Mouse (Mus musculus) spleen, adult 12 weeks (tissue): ENCODE results near the gene Limch1.

Experiments
- DNase-seq: peaks from one replicate; pipeline ENCODE4 v3.0.0; 2022; ENCODE audit warnings: low spot score

Gene Limch1

DNA sequence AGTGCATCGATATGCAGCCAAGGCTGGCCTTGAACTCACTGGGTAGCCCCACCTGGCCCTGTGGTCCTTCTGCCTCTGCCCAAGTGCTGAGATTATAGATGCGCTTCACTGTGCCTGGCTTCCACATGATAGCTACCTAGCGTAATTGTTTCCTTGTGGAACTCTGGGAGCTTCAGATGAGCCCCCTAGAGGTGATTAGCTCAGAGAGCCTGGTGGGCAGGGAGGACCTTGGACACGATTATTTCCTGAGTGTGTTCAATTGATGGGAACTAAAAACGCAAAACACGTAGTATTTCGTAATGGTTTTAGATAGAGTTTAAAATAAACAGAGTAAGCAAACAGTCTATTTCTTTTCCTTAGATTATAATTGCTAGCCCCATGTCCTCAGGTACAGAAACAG, 287.0 kb downstream of the Limch1 start:
- no peak for DNase-seq

DNA sequence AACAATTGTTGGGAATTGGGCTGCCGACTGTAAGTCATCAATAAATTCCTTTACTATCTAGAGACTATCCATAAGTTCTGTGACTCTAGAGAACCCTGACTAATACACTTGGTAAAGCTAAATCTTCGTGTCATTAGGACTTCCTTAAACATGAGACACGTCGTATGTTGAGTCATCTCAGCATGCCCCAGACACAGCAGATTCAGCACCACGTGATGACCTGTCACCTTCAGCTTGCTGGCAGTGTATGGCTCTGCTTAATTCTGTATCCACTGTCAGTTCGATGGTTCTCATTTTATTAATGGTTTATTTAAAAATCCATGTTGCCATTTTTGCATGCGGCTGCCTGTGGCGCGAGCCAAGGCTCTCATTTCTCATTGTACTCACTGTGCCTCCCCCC, 298.3 kb downstream of the Limch1 start:
- DNase-seq: no peak

DNA sequence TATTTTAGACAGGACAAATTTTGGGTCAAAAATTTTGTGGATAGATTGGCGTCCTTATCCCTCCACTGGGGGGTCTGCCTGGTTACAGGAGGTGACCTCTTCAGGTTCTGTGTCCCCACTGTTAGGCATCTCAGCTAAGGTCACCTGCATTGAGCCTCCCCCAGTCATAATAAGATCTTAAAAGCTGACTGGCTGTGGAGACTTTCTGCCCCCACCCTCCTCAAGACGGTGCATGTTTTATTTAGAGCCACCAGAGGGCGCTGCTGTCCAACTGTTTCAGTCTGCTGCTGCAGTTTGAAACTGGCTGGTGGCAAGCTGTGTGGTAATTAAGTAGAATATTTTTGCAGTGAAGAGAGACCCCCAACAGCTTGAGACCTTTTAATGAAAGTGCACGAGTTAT, 302.4 kb downstream of the Limch1 start:
- no peak for DNase-seq

DNA sequence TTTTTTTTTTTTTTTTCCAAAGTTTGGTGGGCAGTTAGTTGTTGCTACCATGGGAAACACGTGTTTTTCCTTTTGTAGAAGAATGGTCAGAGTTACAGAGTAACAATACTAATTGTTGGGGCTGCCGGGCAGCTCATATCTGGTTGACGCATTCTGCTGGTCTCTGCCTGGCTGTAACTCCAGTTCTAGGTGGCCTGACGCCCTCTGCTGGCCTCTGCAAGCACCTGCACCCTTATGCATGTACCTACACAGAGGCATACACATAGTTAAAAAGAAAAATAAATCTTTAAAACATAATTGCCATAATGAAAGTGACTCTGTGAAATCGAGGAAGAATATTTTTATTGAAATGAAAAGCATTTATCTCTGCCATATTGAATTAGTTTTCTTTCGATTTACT, 312.2 kb downstream of the Limch1 start:
- no peak for DNase-seq

DNA sequence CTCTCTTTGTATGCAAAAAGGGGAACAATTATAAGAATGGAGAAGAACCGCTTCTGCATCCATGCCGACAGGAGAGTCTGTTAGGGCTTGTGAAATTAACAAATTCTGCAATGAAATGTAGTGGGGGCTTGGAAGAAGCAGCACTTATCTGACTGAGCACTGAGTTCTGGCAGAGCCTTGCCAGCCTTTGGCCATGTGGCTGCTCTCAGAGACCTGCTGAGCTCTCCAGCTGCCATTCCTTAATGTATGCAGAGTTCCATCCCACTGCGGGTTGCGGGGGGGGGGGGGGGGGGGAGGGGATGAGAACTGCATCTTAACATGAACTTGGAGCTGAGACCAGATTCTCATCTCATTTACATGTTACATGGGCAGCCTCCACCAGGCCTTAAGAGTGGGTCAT, 314.9 kb downstream of the Limch1 start:
- no peak for DNase-seq

DNA sequence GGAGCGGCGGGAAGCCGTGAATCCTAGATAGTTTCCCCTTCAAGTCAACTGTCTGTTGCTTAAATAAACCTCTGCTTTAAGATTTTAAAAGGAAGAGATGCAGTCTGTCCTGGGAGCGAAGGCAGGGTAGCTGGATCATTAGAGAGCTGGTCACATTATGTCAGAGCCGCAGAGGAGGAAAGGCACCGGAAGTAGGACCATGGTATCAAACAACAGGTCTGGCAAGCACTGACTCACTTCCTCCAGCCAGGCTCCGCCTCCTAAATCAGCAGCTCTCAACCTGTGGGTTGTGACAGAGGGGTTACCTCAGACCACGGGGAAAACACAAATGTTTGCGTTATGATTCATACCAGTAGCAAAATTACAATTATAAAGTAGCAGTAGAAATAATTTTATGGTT, 318.0 kb downstream of the Limch1 start:
- no peak for DNase-seq

DNA sequence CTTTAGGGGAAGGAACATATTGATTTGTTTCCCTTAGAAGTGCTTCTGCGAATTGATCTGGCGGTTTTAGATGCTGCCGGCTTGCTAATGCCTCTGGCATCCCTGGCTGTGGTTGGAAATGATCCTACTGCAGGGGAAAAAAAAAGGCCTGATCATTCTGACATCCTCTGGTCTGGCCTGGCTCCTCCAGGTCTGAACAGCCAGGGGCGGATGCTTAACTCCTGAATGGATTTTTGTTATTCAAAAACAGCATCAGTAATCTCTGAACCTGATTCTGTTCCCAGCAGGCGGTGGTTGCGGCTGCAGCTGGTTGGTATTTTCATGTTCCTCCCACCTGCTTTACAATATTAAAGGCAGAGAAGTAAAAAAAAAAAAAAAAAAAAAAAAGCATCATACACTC, 337.5 kb downstream of the Limch1 start:
- no peak for DNase-seq

DNA sequence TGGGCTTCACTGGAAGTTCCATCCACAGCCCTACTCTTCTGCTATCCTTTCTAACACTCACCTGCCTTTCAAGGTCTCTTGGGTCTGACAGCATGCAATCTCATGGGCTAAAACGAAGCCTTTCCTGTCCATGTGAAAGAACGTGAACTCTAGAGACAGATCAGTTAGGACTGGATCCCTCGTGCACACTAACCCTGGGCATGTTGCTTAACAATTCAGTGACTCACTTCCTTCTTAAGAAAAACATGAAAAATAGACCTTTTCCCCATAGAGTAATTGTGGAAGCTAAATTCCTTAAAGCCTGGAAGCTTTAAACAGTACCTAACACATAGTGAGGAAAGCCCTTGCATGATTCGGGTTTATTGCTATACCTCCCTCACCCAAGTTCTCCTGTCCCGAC, 345.2 kb downstream of the Limch1 start:
- DNase-seq: no peak

DNA sequence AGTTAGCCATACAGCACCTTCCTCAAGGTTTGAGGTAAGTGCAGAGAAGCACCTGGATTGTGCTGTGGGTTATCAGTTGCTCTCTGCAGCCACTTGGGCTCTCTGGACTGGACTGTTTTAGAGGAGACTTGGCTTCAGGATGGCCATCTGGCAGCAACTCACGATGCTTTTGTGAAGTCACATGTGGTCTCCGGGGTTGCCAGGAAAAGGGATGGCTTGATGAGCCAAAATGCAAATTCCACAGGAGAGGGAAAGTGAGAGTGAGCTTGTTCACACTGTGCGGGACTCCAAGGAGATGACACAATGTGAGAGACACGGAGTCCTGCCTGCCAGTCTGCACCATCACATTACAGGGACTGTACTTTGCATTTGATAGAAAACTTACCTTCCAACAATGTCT, 346.1 kb downstream of the Limch1 start:
- DNase-seq: no peak

DNA sequence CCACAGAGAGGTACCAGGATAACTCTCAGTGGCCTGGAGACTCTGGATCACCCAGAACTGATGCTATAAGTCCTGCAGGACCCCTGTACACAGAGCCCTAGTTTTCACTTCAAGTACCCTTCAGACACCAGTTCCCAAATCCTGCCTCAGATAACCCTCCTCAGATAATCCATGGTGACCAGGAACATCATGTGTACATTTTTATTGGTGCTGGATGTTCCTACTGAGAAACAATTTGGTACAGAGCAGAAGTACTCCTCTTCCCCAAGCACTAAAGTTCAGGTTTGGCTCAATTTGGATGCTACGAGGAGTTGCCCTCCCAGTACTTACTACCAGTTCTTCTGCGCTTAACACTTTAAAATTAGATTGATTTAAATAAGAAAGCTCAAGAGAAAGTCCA, 348.4 kb downstream of the Limch1 start:
- DNase-seq: no peak

DNA sequence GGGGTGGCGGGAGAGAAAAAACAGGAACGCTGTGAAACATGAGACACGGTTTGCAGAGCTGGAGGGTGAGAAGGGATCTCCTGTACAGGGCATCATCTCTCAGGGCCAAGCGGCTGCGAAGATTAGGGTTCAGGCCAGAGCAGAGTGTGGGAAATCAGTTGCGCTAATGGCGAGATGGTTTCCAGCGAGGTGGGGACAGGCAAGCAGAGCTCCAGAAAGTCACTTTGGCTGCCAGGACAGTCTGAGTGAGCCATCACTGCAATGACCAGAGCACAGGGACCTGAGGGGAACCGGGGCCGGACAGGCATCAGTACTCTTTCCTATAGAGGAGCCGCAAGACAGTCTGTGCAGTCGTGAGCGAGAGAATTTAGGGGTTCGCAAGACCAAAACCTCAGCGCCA, 349.5 kb downstream of the Limch1 start:
- DNase-seq: no peak

DNA sequence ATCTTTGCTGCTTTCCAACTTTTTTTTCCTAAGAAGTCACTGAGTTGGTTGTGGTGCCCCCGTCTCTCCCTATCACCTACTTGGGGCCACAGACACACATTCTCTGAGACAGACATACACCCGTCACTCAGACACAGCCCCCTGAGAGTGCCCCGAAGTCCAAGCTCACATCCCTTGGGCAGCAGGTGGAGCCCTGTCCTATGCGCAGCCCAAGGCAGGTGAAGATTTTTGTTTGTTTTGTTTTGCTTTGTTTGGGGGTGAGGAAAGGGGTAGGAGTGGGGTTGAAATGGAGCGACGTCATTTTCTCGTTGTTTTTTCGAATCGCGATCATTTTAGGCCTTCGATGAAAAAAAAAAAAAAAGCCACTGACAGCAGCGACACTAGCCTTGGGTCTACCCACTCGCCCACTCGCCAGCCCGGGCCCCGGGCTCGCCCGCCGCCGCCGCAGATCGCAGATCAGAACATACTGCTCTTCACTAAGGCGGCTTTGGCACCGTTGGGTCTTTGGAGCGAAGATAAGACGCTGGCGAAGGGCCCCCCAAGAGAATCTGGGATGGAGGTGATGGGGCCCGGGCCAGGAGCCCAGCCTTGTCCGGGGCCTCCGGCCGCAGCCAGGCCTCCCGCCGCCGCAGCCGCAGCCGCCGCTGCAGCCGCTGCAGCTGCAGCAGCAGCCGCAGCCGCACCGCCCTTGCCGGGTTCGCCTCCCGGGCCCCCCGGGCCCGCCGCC, 350.2 kb downstream of the Limch1 start:
- no peak for DNase-seq

DNA sequence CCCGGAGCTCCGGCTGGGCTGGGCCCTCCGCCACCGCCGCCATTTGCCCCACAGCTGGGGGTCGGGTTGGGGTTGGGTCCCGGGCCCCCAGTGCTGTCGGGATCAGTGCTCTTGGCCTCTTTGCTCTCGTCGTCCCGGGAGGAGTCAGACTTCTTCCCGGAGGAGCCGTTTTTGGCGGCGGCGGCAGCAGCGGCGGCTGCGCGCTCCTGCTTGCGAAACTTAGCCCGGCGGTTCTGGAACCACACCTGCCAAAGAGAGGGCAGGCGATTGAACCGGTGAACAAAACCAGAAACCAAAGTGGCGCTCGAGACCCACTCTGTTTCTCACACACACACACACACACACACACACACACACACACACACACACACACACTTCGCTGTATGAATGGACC, 350.7 kb downstream of the Limch1 start:
- no peak for DNase-seq

DNA sequence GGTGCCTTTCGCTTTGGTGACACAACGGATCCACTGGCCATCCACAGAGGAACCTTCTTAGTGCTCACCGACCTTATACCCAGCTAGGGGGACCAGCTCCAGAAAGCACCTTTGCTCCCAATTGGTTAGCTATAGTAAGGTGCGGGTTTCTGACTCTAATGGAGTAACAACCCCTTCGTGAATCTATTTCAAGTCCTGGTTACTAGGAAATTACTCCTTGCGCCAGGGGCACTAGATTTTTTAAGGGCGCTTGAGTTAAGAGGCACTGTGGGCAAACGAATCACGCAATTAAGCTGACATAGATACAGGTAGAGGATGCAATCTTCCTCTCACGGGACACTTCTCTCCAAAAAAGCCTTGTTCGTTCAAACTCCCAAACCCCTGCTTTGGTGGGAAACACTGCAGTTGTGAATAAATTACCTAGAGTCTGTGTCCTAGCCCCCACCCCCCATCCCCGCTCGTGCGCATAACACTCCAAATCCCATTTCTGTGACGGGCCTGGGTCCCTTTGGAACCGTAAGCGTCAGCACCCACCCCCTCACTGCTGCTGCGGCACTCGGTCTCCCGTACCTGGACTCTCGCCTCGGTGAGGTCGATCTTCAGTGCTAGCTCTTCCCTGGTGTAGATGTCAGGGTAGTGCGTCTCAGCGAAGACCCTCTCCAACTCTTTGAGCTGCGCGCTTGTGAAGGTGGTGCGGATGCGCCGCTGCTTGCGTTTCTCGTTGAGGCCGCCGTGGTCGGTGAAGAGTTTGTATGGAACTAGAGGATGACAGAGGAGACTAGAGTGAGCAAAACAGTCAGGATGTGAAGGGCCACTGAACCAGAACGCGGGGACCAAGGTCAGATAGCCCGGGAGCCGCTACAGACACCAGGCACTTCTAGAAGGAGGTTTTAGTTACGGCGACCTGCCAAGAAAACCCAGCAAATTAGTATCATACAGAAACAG, 351.8 kb downstream of the Limch1 start:
- no peak for DNase-seq

DNA sequence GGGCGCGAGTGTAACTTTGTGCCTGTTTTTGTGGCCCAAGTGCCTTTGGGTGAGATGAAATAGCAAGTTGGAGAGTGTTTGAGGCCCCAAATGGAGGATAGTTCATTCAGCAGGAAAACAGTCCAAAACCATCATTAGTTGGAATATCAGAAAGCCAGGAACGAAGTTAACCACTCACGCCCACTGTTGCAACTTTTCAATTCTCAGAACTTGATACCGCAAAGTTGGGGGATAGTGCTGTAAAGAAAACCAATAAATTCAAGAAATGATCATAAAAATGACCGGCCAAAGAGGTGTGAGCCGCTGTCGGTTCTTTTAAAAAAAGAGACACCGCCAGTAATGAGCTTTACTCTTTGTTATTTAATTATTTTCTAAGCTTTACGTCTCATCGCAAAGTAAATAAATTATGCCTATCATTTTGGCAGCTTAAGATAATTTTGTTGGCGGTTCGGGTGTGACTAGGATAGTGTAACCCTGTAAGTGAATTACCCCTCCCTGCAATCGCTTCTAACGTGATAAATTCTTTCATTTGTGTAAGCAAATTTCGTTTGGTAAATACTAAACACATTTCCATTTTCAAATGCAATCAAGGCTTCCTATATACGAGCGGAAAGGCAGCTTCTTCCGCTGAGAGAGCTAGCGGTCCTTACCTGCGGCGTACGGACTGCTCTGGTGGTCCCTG, 352.6 kb downstream of the Limch1 start:
- no peak for DNase-seq

DNA sequence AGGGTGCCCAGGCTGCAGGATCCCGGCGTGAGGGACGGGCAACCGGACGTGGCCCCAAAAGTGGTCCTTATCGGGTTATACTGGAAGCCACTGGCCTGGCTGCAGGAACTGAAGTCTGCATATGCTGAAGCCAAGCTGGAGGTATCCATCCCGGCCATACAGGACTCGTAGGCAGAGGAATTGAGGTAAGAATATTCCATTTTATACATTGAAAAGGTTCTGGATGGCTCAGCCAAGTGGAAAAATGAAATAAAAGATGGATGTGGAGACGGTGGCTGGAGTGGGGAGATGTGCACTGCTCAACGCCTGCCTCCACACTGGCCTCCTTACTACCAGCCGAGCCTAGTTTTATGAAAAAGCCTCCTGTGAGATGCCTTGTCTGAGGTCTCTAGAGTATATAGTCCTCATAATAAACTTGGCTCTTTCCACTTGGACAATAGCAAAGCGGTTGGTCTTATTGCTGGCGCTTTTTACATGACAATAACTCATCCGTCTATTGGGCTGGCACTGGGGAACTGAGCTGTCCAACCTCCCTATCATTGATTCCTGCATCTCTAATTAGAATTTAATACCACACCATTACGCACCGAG, 353.2 kb downstream of the Limch1 start, which contains the start of gene Phox2b:
Gene Phox2b, minus strand, starts transcription at position 569 of the 591 bp plus-strand sequence.
- no peak for DNase-seq

DNA sequence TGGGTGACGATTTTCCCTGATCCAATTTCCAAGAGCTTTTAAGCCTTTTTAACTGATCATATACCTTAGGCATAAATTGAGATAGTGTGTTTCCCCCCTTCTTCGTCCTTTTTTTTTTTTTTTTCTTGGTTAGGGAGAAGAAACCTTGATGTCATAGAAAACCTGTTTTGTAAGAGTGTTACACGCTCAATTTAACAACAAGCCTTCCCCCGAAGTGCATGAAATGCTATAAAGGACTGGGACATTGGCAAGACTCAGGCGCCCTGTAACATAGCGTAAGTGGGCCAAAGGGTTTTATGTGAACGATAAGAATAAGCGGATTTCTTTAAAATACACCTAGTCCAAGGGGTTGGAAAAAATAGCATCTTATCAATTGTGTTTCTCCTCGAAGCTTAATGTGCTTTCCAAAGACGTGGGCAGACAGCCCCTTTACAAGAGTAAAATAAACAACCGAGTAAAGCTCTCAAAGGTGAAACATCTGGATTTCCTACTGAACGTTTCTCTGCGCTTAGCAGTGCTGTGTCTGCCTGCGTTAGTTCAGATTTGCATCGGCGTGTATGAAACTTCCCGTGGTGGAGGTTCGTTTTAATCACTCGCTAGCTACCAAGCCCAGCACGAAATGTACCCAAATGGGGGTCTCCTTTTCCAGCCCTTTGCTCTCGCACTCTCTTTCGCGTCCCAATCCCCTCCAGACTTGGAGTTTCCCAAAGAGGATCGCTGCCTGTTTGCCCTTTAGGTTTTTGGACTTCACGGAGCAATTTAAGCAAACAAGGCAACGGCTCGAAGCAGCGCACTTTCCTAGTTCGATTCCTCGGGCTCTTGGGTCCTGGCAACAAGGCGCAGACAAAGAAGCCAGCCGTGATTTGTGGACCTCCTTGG, 354.0 kb downstream of the Limch1 start:
- no peak for DNase-seq

DNA sequence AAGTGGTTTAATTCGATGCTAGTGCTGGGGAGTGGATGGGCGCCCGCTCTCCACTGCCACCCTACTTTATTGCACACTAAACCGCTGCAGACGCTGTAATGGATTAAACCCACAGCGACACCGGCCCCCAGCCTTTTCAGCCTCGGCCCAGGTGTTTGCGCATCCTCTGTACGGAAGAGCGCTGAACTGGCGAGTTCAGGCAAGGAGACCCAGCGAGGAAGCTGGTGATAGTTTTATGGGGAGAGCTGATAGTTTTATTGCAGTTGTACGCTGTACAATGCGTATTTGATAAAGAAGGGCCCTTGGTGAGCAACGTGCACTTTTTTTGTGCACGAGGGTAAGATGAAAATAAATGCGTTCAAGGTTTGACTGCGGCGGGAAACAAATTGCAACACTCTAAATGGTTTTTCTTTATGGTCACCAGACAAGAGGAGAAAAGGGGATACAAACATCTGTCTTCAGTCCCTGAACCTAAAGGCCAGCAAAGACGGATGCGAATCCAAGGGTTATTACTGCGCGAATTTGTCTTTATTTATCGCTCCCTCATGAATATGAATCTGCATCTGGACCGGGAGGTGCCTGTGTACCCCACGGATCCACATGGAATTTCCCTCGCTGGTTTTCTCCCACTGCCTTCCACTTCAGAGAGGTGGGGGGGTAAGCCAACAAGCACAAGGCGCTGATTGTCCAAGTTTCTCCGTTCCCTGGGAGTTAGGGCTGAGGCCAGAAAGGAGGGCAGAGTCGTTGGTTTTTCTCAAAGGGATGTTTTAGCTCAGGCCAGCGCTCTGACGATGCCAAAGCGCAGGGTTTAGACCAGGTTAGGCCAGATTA, 355.2 kb downstream of the Limch1 start:
- DNase-seq: no peak

DNA sequence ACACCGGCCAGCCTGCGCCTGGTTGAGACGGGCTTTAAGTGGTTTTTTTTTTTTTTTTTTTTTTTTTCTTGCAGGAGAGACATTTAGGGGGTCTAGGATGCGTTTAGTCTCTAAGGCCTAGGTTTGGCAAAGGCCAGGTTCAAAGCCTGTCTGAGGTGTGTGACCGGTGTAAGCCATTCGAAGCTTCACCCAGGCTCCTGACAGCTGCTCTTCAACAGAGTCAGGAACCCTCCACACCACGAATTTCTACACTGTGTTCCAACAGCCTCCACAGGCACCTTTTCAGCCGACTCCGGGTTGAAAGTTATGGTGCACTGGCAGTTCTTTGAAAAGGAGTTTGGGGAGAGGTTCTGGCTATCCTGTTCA, 355.8 kb downstream of the Limch1 start:
- DNase-seq: no peak

DNA sequence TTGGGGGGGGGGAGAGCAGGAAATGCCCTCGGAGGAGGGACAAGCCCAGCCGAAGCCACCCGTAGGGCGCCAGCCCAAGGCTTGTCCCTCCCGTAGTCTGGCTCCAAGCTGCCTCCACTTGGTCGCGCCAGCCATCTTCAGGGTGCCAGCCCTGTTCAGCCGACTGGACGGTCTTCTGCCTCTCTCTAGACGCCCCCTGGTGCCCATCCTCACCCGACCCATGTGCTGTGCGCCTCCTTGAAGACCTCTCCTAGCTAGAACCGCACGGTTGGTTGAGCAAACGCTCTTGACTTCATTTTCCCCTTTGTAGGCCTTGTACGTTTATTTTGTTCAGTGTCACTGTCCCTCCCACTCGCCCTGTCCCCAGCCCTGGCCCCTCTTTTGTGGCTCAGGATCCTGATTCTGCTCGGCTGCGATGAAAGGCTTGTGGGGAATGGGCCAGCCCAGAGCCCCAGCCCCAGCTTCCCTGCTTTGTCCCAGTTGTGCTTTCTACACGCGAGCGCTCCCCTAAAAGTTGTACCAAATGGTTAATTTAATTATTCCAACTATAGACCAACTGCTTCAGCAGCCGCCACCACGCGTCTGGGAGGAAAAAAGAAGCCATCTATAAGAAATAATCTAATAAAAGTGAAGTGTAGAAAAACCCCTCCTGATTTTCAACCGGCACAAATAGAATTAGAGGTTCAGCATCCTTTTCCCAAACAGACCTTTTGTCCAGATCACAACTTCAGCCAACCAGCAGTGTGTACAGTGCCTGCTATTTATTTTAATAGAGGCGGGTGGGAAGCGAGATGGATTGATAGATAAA, 356.4 kb downstream of the Limch1 start:
- DNase-seq: no peak
